Mouse (Mus musculus) MEL (cell line): ENCODE results near the gene Klf4. TPM values are rescaled to one million over a fixed set of nuclear protein-coding genes. Genes with fewer than 3 reads are reported as not detected.

Source experiments
- DNase-seq: peaks from one replicate; pipeline ENCODE4 v3.0.0; 2011; ENCODE audit warnings: low read depth, low spot score
- H3K27ac ChIP-seq: 2 replicates; pipeline ENCODE4 v1.5.1; 2012; ENCODE audit warnings: low read depth, mild to moderate bottlenecking, control low read depth, low read length, moderate library complexity; ENCODE audit not compliant: control insufficient read depth
- H3K27me3 ChIP-seq, 2 experiments: fragments of 150-350 bp in 1 of 2; sonication (generic) in 1 of 2; 2 replicates each; pipeline ENCODE4 v1.6.1; 2012; ENCODE audit warnings: low read length in 2 of 2, mild to moderate bottlenecking in 2 of 2, improper control_type of control experiment in 1 of 2, moderate library complexity in 1 of 2; ENCODE audit not compliant: insufficient read depth in 2 of 2, control insufficient read depth in 1 of 2
- H3K36me3 ChIP-seq, 2 experiments: 2 replicates each; pipeline ENCODE4 v1.6.1; 2012 to 2014; ENCODE audit warnings: low read length in 2 of 2, improper control_type of control experiment in 1 of 2, inconsistent platforms in 1 of 2, mild to moderate bottlenecking in 1 of 2; ENCODE audit not compliant: insufficient read depth in 2 of 2, control insufficient read depth in 1 of 2
- H3K4me1 ChIP-seq, 2 experiments: fragments of 150-350 bp in 1 of 2; sonication (generic) in 1 of 2; 2 replicates each; pipeline ENCODE4 v1.6.1; 2012; ENCODE audit warnings: low read length in 2 of 2, improper control_type of control experiment in 1 of 2, mild to moderate bottlenecking in 1 of 2; ENCODE audit not compliant: insufficient read depth in 2 of 2, control insufficient read depth in 1 of 2
- H3K4me3 ChIP-seq, 2 experiments: fragments of 150-350 bp in 1 of 2; sonication (generic) in 1 of 2; 2 replicates each; pipeline ENCODE4 v1.5.1; 2012; ENCODE audit warnings: low read depth in 2 of 2, low read length in 2 of 2, mild to moderate bottlenecking in 2 of 2, moderate library complexity in 2 of 2, control low read depth in 1 of 2, improper control_type of control experiment in 1 of 2; ENCODE audit not compliant: control insufficient read depth in 1 of 2, insufficient read depth in 1 of 2
- H3K79me2 ChIP-seq: 2 replicates; pipeline ENCODE4 v1.6.1; 2012; ENCODE audit warnings: mild to moderate bottlenecking, low read length, moderate library complexity; ENCODE audit not compliant: control insufficient read depth, poor library complexity, insufficient read depth
- H3K9ac ChIP-seq: 2 replicates; pipeline ENCODE4 v1.6.1; 2012; ENCODE audit warnings: low read depth, mild to moderate bottlenecking, control low read depth, low read length, moderate library complexity; ENCODE audit not compliant: control insufficient read depth, poor library complexity, severe bottlenecking
- H3K9me3 ChIP-seq: fragments of 150-350 bp; sonication (generic); replicated peaks from 2 replicates; pipeline ENCODE4 v1.6.1; 2012; ENCODE audit warnings: mild to moderate bottlenecking, low read length, improper control_type of control experiment, moderate library complexity; ENCODE audit not compliant: insufficient read depth
- BHLHE40 ChIP-seq: IDR thresholded peaks from 2 replicates; pipeline ENCODE4 v1.6.1; 2012; ENCODE audit warnings: low read depth, mild to moderate bottlenecking, inconsistent platforms, low read length, improper control_type of control experiment, borderline replicate concordance
- CHD1 ChIP-seq: IDR thresholded peaks from 2 replicates; pipeline ENCODE4 v1.6.1; 2012; ENCODE audit warnings: low read depth, mild to moderate bottlenecking, inconsistent platforms, low read length, improper control_type of control experiment
- CHD2 ChIP-seq: IDR thresholded peaks from 2 replicates; pipeline ENCODE4 v1.6.1; 2011; ENCODE audit warnings: low read length, improper control_type of control experiment
- CTCF ChIP-seq, 3 experiments: IDR thresholded peaks in 2 of 3; conservative IDR thresholded peaks in 1 of 3; 2 replicates each; pipeline ENCODE4 v1.5.1; 2011 to 2012; ENCODE audit warnings: low read length in 3 of 3, low read depth in 2 of 3, mild to moderate bottlenecking in 2 of 3, improper control_type of control experiment in 1 of 3, inconsistent platforms in 1 of 3, mixed read lengths in 1 of 3, moderate library complexity in 1 of 3; ENCODE audit not compliant: control insufficient read depth in 1 of 3, insufficient read depth in 1 of 3, poor library complexity in 1 of 3, severe bottlenecking in 1 of 3
- ETS1 ChIP-seq: IDR thresholded peaks from 2 replicates; pipeline ENCODE4 v1.6.1; 2012; ENCODE audit warnings: low read depth, mild to moderate bottlenecking, inconsistent platforms, low read length, improper control_type of control experiment, moderate library complexity
- HCFC1 ChIP-seq: IDR thresholded peaks from 2 replicates; pipeline ENCODE4 v1.6.1; 2012; ENCODE audit warnings: low read depth, mild to moderate bottlenecking, inconsistent platforms, low read length, improper control_type of control experiment, moderate library complexity
- KAT2A ChIP-seq: conservative IDR thresholded peaks from 2 replicates; pipeline ENCODE4 v1.6.1; 2012; ENCODE audit warnings: low read depth, low read length, improper control_type of control experiment, inconsistent platforms
- MXI1 ChIP-seq: IDR thresholded peaks from 2 replicates; pipeline ENCODE4 v1.6.1; 2011; ENCODE audit warnings: mild to moderate bottlenecking, low read depth, low read length, improper control_type of control experiment
- MYC ChIP-seq: IDR thresholded peaks from 2 replicates; pipeline ENCODE4 v1.6.1; 2011; ENCODE audit warnings: low read depth, mild to moderate bottlenecking, low read length, improper control_type of control experiment, moderate library complexity
- NELFE ChIP-seq: IDR thresholded peaks from 2 replicates; pipeline ENCODE4 v1.6.1; 2011; ENCODE audit warnings: low read depth, low read length, improper control_type of control experiment
- POLR2AphosphoS2 ChIP-seq: IDR thresholded peaks from 2 replicates; pipeline ENCODE4 v1.6.1; 2011; ENCODE audit warnings: low read length, improper control_type of control experiment
- RAD21 ChIP-seq: IDR thresholded peaks from 2 replicates; pipeline ENCODE4 v1.6.1; 2011; ENCODE audit warnings: mild to moderate bottlenecking, low read depth, low read length, improper control_type of control experiment
- SMC3 ChIP-seq: IDR thresholded peaks from 2 replicates; pipeline ENCODE4 v1.6.1; 2011; ENCODE audit warnings: low read depth, low read length, improper control_type of control experiment
- TAL1 ChIP-seq: IDR thresholded peaks from 2 replicates; pipeline ENCODE4 v1.6.1; 2012; ENCODE audit warnings: mild to moderate bottlenecking, inconsistent platforms, low read length, moderate library complexity, mixed read lengths
- TCF12 ChIP-seq: IDR thresholded peaks from 2 replicates; pipeline ENCODE4 v1.6.1; 2014; ENCODE audit warnings: low read depth, mild to moderate bottlenecking, inconsistent platforms, low read length, improper control_type of control experiment, moderate library complexity
- UBTF ChIP-seq: IDR thresholded peaks from 2 replicates; pipeline ENCODE4 v1.6.1; 2012; ENCODE audit warnings: low read depth, mild to moderate bottlenecking, inconsistent platforms, low read length, improper control_type of control experiment, moderate library complexity, borderline replicate concordance; ENCODE audit not compliant: insufficient read depth
- USF1 ChIP-seq: IDR thresholded peaks from 2 replicates; pipeline ENCODE4 v1.6.1; 2014; ENCODE audit warnings: low read depth, mild to moderate bottlenecking, inconsistent platforms, low read length, improper control_type of control experiment, moderate library complexity
- ZKSCAN1 ChIP-seq: IDR thresholded peaks from 2 replicates; pipeline ENCODE4 v1.6.1; 2012; ENCODE audit warnings: low read depth, mild to moderate bottlenecking, inconsistent platforms, low read length, improper control_type of control experiment, moderate library complexity
- ZNF384 ChIP-seq: IDR thresholded peaks from 2 replicates; pipeline ENCODE4 v1.6.1; 2012; ENCODE audit warnings: low read depth, mild to moderate bottlenecking, inconsistent platforms, low read length, improper control_type of control experiment
- polyA plus RNA-seq, 2 experiments: library from polyadenylated mRNA; stranded (reverse) in 1 of 2; unstranded in 1 of 2; fragments of >175 nt in 1 of 2; fragments of >200 nt in 1 of 2; gene quantifications; 2 replicates each; pipeline versions ENCODE4 v1.2.1 to v1.2.4; 2012; ENCODE audit warnings: low replicate concordance in 2 of 2, low read depth in 1 of 2; ENCODE audit not compliant: insufficient read length in 2 of 2, insufficient read depth in 1 of 2, missing spikeins in 1 of 2
- total RNA-seq: library from RNA; depleted of rRNA; stranded (reverse); fragments of 300-350 nt; gene quantifications from 2 replicates; pipeline ENCODE4 v1.2.3, GENCODE M21; 2012; rRNA removed

Gene Klf4
- total and polyA plus RNA-seq, 3 experiments, result not detected

DNA sequence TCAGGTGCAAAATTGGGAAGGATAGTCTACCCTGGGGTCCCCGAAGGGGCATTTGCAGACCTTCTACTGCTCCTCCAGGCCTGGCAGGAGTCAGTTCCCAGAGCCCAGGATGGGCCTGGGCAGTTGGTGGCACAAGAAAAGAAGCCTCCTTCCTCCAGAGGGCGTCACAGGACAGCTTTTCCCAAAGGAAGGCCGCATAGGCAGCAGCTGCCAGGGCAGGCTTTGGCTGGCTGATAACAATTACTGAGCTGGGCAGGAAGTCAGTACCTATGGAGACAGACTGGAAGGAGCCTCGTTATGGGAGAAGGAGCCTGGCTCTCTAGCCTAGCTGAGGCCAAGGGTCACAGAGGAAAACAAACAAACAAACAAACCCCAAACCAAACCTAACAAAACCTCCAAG lies 54.3 kb downstream of the Klf4 start:
- no peaks in the 10 kb centered on the region for H3K9me3 ChIP-seq
- no peaks in the 10 kb centered on the region for H3K4me1 ChIP-seq
- peak; percentile 21 for DNase-seq
- H3K79me2 ChIP-seq, result no peaks in the 10 kb centered on the region
- TF ChIP-seq TAL1, result no peak
- TF ChIP-seq HCFC1, result no peak
- no peak for TF ChIP-seq CHD2
- no peak for TF ChIP-seq MYC
- peak in 2 of 3 experiments; percentile 43 to 48; a peak in 4 of 6 replicates for TF ChIP-seq CTCF (IDR thresholded peaks at IDR 0.05 in 2 of 3, conservative IDR thresholded peaks at IDR 0.05 in 1 of 3; ENCODE audit: control insufficient read depth in 1 of 3, insufficient read depth in 1 of 3, low read depth in 2 of 3, low read length in 3 of 3, poor library complexity in 1 of 3, severe bottlenecking in 1 of 3)
- peak; percentile 58 for TF ChIP-seq RAD21
- peak; percentile 50 for TF ChIP-seq SMC3
- no peak overlapping the region for H3K9ac ChIP-seq
- no peaks in the 10 kb centered on the region; a peak in 2 of 4 replicates for H3K27me3 ChIP-seq
- H3K4me3 ChIP-seq, result no peak overlapping the region
- H3K36me3 ChIP-seq, result no peaks in the 10 kb centered on the region
- no peak overlapping the region for H3K27ac ChIP-seq

DNA sequence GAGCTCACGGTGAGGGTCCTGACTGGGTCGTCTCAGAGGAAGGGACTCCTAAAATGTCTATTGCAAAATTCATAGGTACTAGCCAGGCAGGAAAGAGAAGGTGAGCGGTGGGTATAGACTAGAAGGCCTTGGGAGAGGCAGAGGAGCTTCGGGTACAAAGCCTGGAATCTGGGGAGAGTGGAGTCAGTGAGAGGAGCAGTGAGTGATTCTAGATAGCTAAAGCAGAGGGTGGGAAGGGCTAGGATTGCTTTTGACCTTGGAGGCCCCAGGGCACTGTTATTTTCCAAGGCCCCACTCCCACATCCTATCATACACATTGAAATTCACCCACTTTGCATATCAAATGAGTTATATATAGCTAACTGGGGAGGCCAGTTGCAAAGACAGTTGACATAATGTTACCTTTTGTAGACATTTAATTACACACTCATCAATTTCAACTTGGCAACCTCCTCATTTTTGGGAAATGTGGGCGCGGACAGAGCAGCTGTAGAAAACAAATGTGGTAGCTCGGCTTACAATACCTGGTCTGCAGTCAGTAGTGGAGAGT lies 55.0 kb downstream of the Klf4 start:
- H3K79me2 ChIP-seq, result no peaks in the 10 kb centered on the region
- no peak overlapping the region for H3K27ac ChIP-seq
- H3K36me3 ChIP-seq, result no peaks in the 10 kb centered on the region
- no peaks in the 10 kb centered on the region; a peak in 2 of 4 replicates for H3K27me3 ChIP-seq
- no peak overlapping the region for H3K9ac ChIP-seq
- peaks cover 0 to 4% of the 10 kb centered on the region in 2 experiments; a peak in 2 of 4 replicates for H3K4me1 ChIP-seq
- DNase-seq, result no peak
- TF ChIP-seq ETS1 (no peak), MXI1 (no peak), MYC (no peak), TAL1 (no peak), POLR2AphosphoS2 (no peak), TCF12 (no peak), BHLHE40 (no peak), KAT2A (no peak), UBTF (no peak), CHD1 (no peak), NELFE (no peak), USF1 (no peak), ZNF384 (no peak), ZKSCAN1 (no peak)
- no peaks in the 10 kb centered on the region for H3K9me3 ChIP-seq
- H3K4me3 ChIP-seq, result no peak overlapping the region

Other genes with a start within 250 kb of the Klf4 start
- 193 and 200 TPM in 2 replicates for gene Rad23b, start 182.4 kb downstream of the Klf4 start, total RNA-seq
- gene Rad23b, start 182.4 kb downstream of the Klf4 start, polyA plus RNA-seq, result 100 to 1,000 TPM in 1 of 2 experiments, not detected in 1; 270 TPM